Mouse (Mus musculus) kidney, embryonic 14.5 days (tissue): ENCODE results near the gene Dlgap3. TPM values are rescaled to one million over a fixed set of nuclear protein-coding genes. Genes with fewer than 3 reads are reported as not detected.

ENCODE experiments used
- ATAC-seq: fragments of 200-750 bp; cut with Nextera tagmentation; 2 replicates; pipeline ENCODE4 v1.8.0; 2017; ENCODE audit warnings: moderate number of reproducible peaks, mild to moderate bottlenecking, moderate TSS enrichment, moderate library complexity; ENCODE audit not compliant: low FRiP score, low TSS enrichment
- H3K27ac ChIP-seq: fragments of 300-500 bp; sonication (generic); 2 replicates; pipeline ENCODE4 v1.5.1; 2014; ENCODE audit warnings: low read depth, mild to moderate bottlenecking, low read length, moderate library complexity, mixed read lengths
- H3K27me3 ChIP-seq: fragments of 300-500 bp; sonication (generic); 2 replicates; pipeline ENCODE4 v1.6.1; 2014; ENCODE audit warnings: mild to moderate bottlenecking, low read length; ENCODE audit not compliant: control insufficient read depth, insufficient read depth
- H3K36me3 ChIP-seq: fragments of 300-500 bp; sonication (generic); 2 replicates; pipeline ENCODE4 v1.6.1; 2014; ENCODE audit warnings: low read length, mixed read lengths; ENCODE audit not compliant: control insufficient read depth, insufficient read depth
- H3K4me1 ChIP-seq: fragments of 300-500 bp; sonication (generic); 2 replicates; pipeline ENCODE4 v1.6.1; 2014; ENCODE audit warnings: low read length, mixed read lengths; ENCODE audit not compliant: control insufficient read depth, insufficient read depth
- H3K4me2 ChIP-seq: fragments of 300-500 bp; sonication (generic); replicated peaks from 2 replicates; pipeline ENCODE4 v1.6.1; 2014; ENCODE audit warnings: low read depth, mild to moderate bottlenecking, low read length
- H3K4me3 ChIP-seq: fragments of 300-500 bp; sonication (generic); 2 replicates; pipeline ENCODE4 v1.5.1; 2014; ENCODE audit warnings: mild to moderate bottlenecking, low read length
- H3K9ac ChIP-seq: fragments of 300-500 bp; sonication (generic); 2 replicates; pipeline ENCODE4 v1.6.1; 2014; ENCODE audit warnings: low read depth, mild to moderate bottlenecking, low read length, moderate library complexity
- H3K9me3 ChIP-seq: fragments of 300-500 bp; sonication (generic); 2 replicates; pipeline ENCODE4 v1.6.1; 2016; ENCODE audit warnings: low read length; ENCODE audit not compliant: control insufficient read depth
- WGBS: fragments of 180-500 bp; shearing (Covaris S2); extraction: QIAGEN DNeasy Blood & Tissue Kit; methylation state at CpG from one replicate; pipeline ENCODE4 v1.1.7; 2014; 5-methylcytosine and 5-hydroxymethylcytosine counted together
- polyA plus RNA-seq: library from polyadenylated mRNA; unstranded; fragments of >200 nt; fragmentation: Nextera tagmentation; extraction: Ambion mirVana; gene quantifications from 2 replicates; pipeline ENCODE4 v1.2.1, GENCODE M21; 2014

Gene Dlgap3
- polyA plus RNA-seq, 1 experiment from 2014 or later: 0.79 TPM

- Histone ChIP-seq H3K4me2 (no peak overlapping the region), H3K4me1 (no peaks in the 10 kb centered on the region), H3K27ac (no peak overlapping the region), H3K36me3 (no peaks in the 10 kb centered on the region), H3K4me3 (no peak overlapping the region), H3K9ac (no peak overlapping the region), H3K9me3 (no peaks in the 10 kb centered on the region), H3K27me3 (no peaks in the 10 kb centered on the region)
- ATAC-seq: no peak
- 60% methylated on average over 12 of the region's 12 CpGs for WGBS
Observed at GRCm38 (mm10) chr4:127258186-127258897, 89.3 kb downstream of the Dlgap3 start.

DNA sequence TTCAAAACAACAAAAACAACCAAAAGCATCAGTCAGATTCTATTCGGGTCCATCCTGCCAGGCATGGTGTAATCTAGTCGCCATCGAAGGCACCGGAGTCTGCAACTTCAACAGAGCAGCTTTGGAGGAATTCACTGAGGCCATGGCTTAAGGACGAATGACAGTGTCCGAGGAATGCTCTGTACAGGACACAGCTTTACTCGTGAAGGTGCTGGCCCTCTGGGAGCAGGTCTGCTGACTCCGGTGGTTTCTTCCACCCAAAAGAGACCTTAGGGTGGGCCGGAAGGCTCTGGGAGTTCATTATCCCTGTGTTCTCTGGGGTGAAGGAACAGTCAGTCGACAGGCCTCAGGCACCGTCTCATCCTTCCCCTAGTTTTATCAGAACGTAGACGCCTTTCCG, 92.6 kb downstream of the Dlgap3 start:
- H3K27ac ChIP-seq: no peak overlapping the region
- H3K4me3 ChIP-seq: no peak overlapping the region
- no peaks in the 10 kb centered on the region for H3K9me3 ChIP-seq
- no peaks in the 10 kb centered on the region for H3K4me1 ChIP-seq
- no peak overlapping the region for H3K9ac ChIP-seq
- H3K36me3 ChIP-seq: no peaks in the 10 kb centered on the region
- no peaks in the 10 kb centered on the region for H3K27me3 ChIP-seq
- ATAC-seq: no peak
- H3K4me2 ChIP-seq: no peak overlapping the region
- WGBS: 91% methylated on average over 14 of the region's 14 CpGs

GRCm38 (mm10) chr4:127263438-127264182, 94.6 kb downstream of the Dlgap3 start:
- H3K27me3 ChIP-seq: 0 out of 2 replicates have a peak, but pooled peaks cover 3% of the 10 kb centered on the region
- no peak overlapping the region for H3K4me2 ChIP-seq
- 61% methylated on average over 19 of the region's 19 CpGs for WGBS
- no peak for ATAC-seq
- no peak overlapping the region for H3K9ac ChIP-seq
- no peak overlapping the region for H3K4me3 ChIP-seq
- no peaks in the 10 kb centered on the region for H3K9me3 ChIP-seq
- no peaks in the 10 kb centered on the region for H3K36me3 ChIP-seq
- no peaks in the 10 kb centered on the region for H3K4me1 ChIP-seq
- peak overlapping the region; percentile 30; the same call in 1 of the 2 replicates for H3K27ac ChIP-seq

DNA sequence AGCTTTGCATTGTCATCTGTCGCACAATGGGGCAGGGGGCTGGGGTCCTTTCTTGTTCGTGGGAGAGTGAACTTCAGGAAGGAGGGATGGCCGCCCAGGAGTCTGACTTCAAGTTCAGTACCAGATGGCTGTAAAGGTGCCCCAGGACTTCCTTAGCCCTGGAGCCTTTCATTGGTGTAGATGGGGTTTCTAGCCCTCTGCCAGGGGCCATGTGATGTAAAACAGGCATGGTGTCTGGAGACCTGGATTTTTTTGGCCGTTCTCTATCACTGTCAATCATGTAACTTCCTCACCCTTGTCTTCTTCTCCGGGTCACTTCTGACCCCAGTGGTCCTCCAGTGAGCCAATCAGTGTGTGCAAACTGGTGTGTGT, 95.2 kb downstream of the Dlgap3 start:
- Histone ChIP-seq H3K4me3 (no peak overlapping the region), H3K27me3 (peaks cover 4% of the 10 kb centered on the region; the same call in 1 of the 2 replicates), H3K36me3 (no peaks in the 10 kb centered on the region), H3K27ac (no peak overlapping the region), H3K4me1 (no peaks in the 10 kb centered on the region), H3K9me3 (no peaks in the 10 kb centered on the region), H3K9ac (no peak overlapping the region), H3K4me2 (no peak overlapping the region)
- no peak for ATAC-seq
- WGBS: 73% methylated on average over 5 of the region's 5 CpGs

DNA sequence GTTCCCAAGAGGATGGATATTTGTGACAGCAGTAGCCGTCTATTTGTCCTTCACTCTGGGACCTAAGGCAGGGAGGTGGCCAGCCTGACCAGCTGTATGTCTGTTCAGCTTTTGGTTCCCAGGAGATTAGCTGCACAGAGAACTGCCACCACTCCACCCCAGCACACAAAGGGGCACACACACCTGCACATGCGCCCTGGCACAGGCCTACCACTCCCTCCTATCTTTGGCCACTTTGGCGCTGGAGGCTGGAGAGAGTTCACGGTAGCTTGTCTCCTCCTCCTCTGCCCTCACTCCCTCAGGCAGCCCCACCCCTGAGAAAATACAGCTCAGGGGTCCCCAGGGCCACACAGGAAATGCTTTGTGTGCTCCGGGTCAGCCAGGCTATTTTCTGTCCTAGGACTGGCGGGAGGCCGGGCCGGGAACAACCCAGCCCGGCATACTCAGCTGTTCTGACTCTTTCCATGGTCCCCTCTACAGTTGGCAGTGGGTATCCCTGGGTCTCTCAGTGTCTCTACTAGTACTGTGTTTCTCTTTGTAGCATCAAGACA, 109.5 kb downstream of the Dlgap3 start:
- no peaks in the 10 kb centered on the region for H3K36me3 ChIP-seq
- H3K4me3 ChIP-seq: no peak overlapping the region
- no peaks in the 10 kb centered on the region for H3K27me3 ChIP-seq
- no peaks in the 10 kb centered on the region for H3K9me3 ChIP-seq
- H3K27ac ChIP-seq: no peak overlapping the region
- no peak overlapping the region for H3K4me2 ChIP-seq
- 32% methylated on average over 9 of the region's 9 CpGs for WGBS
- H3K4me1 ChIP-seq: peaks cover 8% of the 10 kb centered on the region; the same call in 1 of the 2 replicates
- H3K9ac ChIP-seq: no peak overlapping the region
- no peak for ATAC-seq

DNA sequence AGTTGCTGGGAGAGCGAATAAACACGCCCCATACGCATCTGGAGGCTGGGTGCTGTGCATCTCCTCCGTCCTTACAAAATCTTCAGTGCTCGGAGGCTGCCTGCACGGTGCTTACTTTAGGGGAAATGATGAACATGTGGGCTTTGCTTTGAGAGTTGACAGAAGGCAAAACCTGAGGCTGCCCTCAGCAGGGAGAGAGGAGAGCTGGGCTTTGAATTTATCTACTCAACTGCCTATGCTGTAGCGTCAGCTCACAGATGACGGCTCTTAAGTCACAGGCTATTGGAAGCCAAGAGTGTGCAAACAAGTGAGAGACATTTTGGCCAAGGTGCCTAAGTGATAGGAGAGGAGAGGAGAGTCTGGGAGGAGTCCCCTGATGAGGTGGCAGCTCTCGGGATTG, 110.2 kb downstream of the Dlgap3 start:
- Histone ChIP-seq H3K9me3 (no peaks in the 10 kb centered on the region), H3K27me3 (no peaks in the 10 kb centered on the region), H3K36me3 (no peaks in the 10 kb centered on the region), H3K9ac (no peak overlapping the region), H3K4me2 (no peak overlapping the region), H3K27ac (no peak overlapping the region), H3K4me1 (peaks cover 8% of the 10 kb centered on the region; the same call in 1 of the 2 replicates), H3K4me3 (no peak overlapping the region)
- 82% methylated on average over 9 of the region's 9 CpGs for WGBS
- no peak for ATAC-seq

Other genes starting within 250 kb of the Dlgap3 start
- gene Zmym4, start 201.1 kb upstream of the Dlgap3 start, polyA plus RNA-seq: 27.6 and 28.9 TPM in 2 replicates
- 152 and 179 TPM in 2 replicates for gene Sfpq, start 147.9 kb upstream of the Dlgap3 start, polyA plus RNA-seq
- gene Zmym1, start 108.1 kb upstream of the Dlgap3 start, polyA plus RNA-seq: 15.6 and 26.5 TPM in 2 replicates
- 14.4 and 20.4 TPM in 2 replicates for gene Zmym6, start 91.8 kb upstream of the Dlgap3 start, polyA plus RNA-seq
- gene Tmem35b, start 45.5 kb upstream of the Dlgap3 start, polyA plus RNA-seq: 22.1 and 25.4 TPM in 2 replicates
- gene Smim12, start 74.6 kb downstream of the Dlgap3 start, polyA plus RNA-seq: 55.2 and 66.2 TPM in 2 replicates
- gene Gja4, start 144.8 kb downstream of the Dlgap3 start, polyA plus RNA-seq: 22.2 and 23.7 TPM in 2 replicates
- 1.4 and 1.5 TPM in 2 replicates for gene Gjb3, start 161.6 kb downstream of the Dlgap3 start, polyA plus RNA-seq
- 0.70 and 1.3 TPM in 2 replicates for gene Gjb4, start 184.9 kb downstream of the Dlgap3 start, polyA plus RNA-seq
- 2.7 and 2.8 TPM in 2 replicates for gene Gjb5, start 189.0 kb downstream of the Dlgap3 start, polyA plus RNA-seq